Mouse (Mus musculus): ENCODE data around the gene Hps1. TPM values are rescaled to one million over a fixed set of nuclear protein-coding genes. Genes with fewer than 3 reads are reported as not detected.

The Hps1 gene
- polyA plus RNA-seq, 1 experiment from 2014 or later = 11.0 TPM

DNA sequence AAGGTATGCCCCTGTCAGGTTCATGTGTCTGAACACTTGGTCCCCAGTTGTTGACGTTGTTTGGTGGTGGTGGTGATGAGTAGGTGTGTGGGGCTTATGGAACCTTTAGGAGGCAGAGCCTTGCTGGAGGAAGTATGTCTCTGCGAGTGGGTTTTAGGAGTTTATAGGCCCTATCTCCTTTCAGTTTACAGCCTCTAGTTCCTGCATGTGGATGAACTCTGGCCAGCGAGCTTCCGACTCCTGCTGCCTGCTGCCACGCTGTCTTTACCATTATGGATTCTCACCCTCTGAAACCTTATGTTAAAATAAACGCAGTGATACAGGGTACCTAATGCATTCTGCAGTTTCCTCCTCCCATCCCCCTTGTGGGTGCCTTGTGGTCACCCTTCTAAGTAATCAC, 40.0 kb downstream of the Hps1 start:
- no peak overlapping the region for H3K27ac ChIP-seq (replicated peaks)
- no peaks in the 10 kb centered on the region for H3K27me3 ChIP-seq (ENCODE audit: control insufficient read depth, insufficient read depth, low read length)
- H3K9me3 ChIP-seq (ENCODE audit: control insufficient read depth, low read length) = no peaks in the 10 kb centered on the region
- H3K36me3 ChIP-seq (ENCODE audit: control insufficient read depth, insufficient read depth, low read length) = no peaks in the 10 kb centered on the region
- H3K4me1 ChIP-seq (replicated peaks; ENCODE audit: control insufficient read depth, insufficient read depth) = no peaks in the 10 kb centered on the region
- H3K4me3 ChIP-seq (ENCODE audit: low read depth, low read length) = no peak overlapping the region
- 85% methylated on average over 6 of the region's 6 CpGs for WGBS
- H3K9ac ChIP-seq (ENCODE audit: low read length) = no peak overlapping the region
- H3K4me2 ChIP-seq (replicated peaks; ENCODE audit: low read depth) = no peak overlapping the region
- TF ChIP-seq CTCF (IDR thresholded peaks at IDR 0.05; ENCODE audit: low read depth) = no peak
- no peak for TF ChIP-seq EP300 (optimal IDR thresholded peaks at IDR 0.05)
- DNase-seq (ENCODE audit: low spot score) (no peak), ATAC-seq (ENCODE audit: low FRiP score, low TSS enrichment) (no peak)

DNA sequence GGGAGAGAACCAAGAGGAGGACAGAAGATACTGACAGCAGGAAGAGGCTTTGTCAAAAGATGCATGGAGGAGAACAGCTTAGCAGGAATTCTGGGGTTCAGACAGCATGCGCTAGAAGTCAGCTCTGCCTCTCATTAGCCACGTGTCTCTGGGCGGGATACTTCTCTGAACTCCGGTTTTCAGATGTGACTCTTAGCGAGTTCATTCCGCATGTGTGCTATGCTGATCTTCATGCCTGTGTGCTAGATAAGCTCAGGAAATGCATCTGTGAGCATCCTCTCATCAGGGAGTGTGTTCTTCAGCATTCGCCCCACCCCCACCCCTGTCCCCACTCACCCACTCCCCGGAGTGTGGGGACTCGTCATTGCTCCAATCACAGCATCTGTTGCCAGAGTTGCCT, 42.0 kb downstream of the Hps1 start:
- Histone ChIP-seq H3K27me3 (ENCODE audit: control insufficient read depth, insufficient read depth, low read length) (no peaks in the 10 kb centered on the region), H3K9ac (ENCODE audit: low read length) (no peak overlapping the region), H3K27ac (replicated peaks) (no peak overlapping the region), H3K9me3 (ENCODE audit: control insufficient read depth, low read length) (no peaks in the 10 kb centered on the region), H3K36me3 (ENCODE audit: control insufficient read depth, insufficient read depth, low read length) (no peaks in the 10 kb centered on the region), H3K4me2 (replicated peaks; ENCODE audit: low read depth) (no peak overlapping the region), H3K4me3 (ENCODE audit: low read depth, low read length) (no peak overlapping the region), H3K4me1 (replicated peaks; ENCODE audit: control insufficient read depth, insufficient read depth) (no peaks in the 10 kb centered on the region)
- 80% methylated on average over 9 of the region's 9 CpGs for WGBS
- TF ChIP-seq CTCF (IDR thresholded peaks at IDR 0.05; ENCODE audit: low read depth) (no peak), EP300 (optimal IDR thresholded peaks at IDR 0.05) (no peak)
- DNase-seq (ENCODE audit: low spot score) (no peak), ATAC-seq (ENCODE audit: low FRiP score, low TSS enrichment) (no peak)

DNA sequence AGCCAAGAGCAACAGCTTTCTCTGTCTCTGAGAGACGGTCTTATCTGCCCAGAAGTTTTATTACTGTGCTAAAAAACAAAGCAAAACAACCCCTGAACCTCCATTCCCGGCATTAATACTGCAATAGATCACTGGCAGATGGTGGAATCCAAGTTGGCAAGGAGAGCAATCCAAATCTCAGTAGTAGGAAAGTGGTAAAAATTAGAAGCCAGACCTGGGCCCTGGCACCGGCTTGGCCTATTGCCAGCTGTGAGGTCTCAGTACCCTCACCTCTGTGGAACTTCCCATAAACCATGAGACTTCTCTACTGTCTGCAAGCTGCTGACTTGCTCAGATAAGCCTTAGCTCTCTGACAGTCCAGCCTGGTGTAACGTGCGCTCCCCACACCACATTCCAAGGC, 44.8 kb downstream of the Hps1 start:
- Histone ChIP-seq H3K4me3 (ENCODE audit: low read depth, low read length) (no peak overlapping the region), H3K4me1 (replicated peaks; ENCODE audit: control insufficient read depth, insufficient read depth) (no peaks in the 10 kb centered on the region), H3K9me3 (ENCODE audit: control insufficient read depth, low read length) (no peaks in the 10 kb centered on the region), H3K36me3 (ENCODE audit: control insufficient read depth, insufficient read depth, low read length) (no peaks in the 10 kb centered on the region), H3K27me3 (ENCODE audit: control insufficient read depth, insufficient read depth, low read length) (no peaks in the 10 kb centered on the region), H3K27ac (replicated peaks) (no peak overlapping the region), H3K9ac (ENCODE audit: low read length) (no peak overlapping the region), H3K4me2 (replicated peaks; ENCODE audit: low read depth) (no peak overlapping the region)
- TF ChIP-seq EP300 (optimal IDR thresholded peaks at IDR 0.05) (no peak), CTCF (IDR thresholded peaks at IDR 0.05; ENCODE audit: low read depth) (no peak)
- 68% methylated on average over 5 of the region's 5 CpGs for WGBS
- DNase-seq (ENCODE audit: low spot score) (no peak), ATAC-seq (ENCODE audit: low FRiP score, low TSS enrichment) (no peak)

DNA sequence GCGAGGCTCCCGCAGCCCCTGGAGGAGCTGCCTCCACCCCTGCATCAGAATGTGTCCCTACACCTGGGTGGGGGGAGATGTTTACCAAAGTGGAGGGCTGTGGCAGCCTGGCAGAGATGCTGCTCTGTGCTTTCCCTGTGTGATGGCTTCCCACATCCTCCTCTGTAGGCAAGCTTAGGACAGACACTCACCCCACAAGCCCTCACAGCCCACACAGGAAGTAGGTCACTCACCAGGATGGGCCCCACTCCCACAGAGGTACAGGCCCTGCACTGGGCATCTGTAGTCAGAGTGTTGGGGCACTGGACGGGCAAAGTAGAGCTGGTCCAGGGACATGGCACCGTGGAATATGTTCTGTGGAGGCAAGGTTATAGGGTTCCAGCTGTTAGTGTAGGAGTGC, 52.4 kb downstream of the Hps1 start:
- Histone ChIP-seq H3K36me3 (ENCODE audit: control insufficient read depth, insufficient read depth, low read length) (no peaks in the 10 kb centered on the region), H3K9me3 (ENCODE audit: control insufficient read depth, low read length) (no peaks in the 10 kb centered on the region), H3K27ac (replicated peaks) (no peak overlapping the region), H3K27me3 (ENCODE audit: control insufficient read depth, insufficient read depth, low read length) (no peaks in the 10 kb centered on the region), H3K4me2 (replicated peaks; ENCODE audit: low read depth) (no peak overlapping the region), H3K4me3 (ENCODE audit: low read depth, low read length) (no peak overlapping the region), H3K4me1 (replicated peaks; ENCODE audit: control insufficient read depth, insufficient read depth) (no peaks in the 10 kb centered on the region), H3K9ac (ENCODE audit: low read length) (no peak overlapping the region)
- no peak for DNase-seq (ENCODE audit: low spot score)
- TF ChIP-seq EP300 (optimal IDR thresholded peaks at IDR 0.05) (no peak), CTCF (IDR thresholded peaks at IDR 0.05; ENCODE audit: low read depth) (no peak)
- no peak for ATAC-seq (ENCODE audit: low FRiP score, low TSS enrichment)
- 80% methylated on average over 4 of the region's 4 CpGs for whole genome bisulfite sequencing

DNA sequence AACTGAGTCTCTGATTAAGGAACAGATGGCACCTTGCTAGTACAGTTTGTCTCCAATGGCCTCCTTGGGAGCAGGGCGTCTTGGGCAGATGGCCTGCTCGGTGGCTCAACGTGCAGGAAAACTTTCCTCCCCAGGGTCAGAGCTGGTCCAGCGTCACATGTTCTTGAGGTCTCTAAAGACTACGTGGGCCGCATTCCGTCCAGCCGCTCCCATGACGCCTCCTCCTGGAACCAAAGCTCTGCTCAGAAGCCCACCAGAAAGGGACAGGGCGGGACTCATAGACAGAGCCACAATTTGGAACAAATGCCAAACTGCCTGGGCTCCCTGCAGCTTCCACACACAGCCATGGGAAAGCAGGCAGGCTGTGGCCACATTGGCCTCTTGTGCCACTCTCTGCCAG, 53.0 kb downstream of the Hps1 start:
- H3K4me1 ChIP-seq (replicated peaks; ENCODE audit: control insufficient read depth, insufficient read depth) = no peaks in the 10 kb centered on the region
- WGBS = 91% methylated on average over 10 of the region's 10 CpGs
- ATAC-seq (ENCODE audit: low FRiP score, low TSS enrichment) = no peak
- no peak overlapping the region for H3K4me2 ChIP-seq (replicated peaks; ENCODE audit: low read depth)
- TF ChIP-seq EP300 (optimal IDR thresholded peaks at IDR 0.05) = no peak
- no peak for TF ChIP-seq CTCF (IDR thresholded peaks at IDR 0.05; ENCODE audit: low read depth)
- DNase-seq (ENCODE audit: low spot score) = no peak
- H3K36me3 ChIP-seq (ENCODE audit: control insufficient read depth, insufficient read depth, low read length) = no peaks in the 10 kb centered on the region
- H3K9me3 ChIP-seq (ENCODE audit: control insufficient read depth, low read length) = no peaks in the 10 kb centered on the region
- no peak overlapping the region for H3K4me3 ChIP-seq (ENCODE audit: low read depth, low read length)
- no peaks in the 10 kb centered on the region for H3K27me3 ChIP-seq (ENCODE audit: control insufficient read depth, insufficient read depth, low read length)
- H3K27ac ChIP-seq (replicated peaks) = no peak overlapping the region
- no peak overlapping the region for H3K9ac ChIP-seq (ENCODE audit: low read length)

DNA sequence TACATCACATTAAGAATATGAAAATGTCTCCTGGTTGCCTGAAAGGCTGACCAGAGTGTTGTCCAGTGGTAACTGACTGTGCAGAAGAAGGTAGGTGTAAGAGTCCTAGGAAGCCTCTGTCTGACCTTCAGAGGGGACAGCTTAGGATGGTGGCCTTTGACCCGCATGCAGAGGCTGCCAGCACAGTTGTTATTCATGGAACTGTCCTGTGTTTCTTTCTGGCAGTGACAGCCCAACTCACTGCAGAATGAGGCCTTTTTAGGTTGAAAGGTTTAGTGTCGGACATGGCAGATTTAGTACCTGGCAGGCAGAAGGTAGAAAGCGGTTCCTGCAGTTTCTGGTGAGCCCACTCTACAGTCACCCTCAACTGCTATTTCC, 53.8 kb downstream of the Hps1 start:
- no peaks in the 10 kb centered on the region for H3K36me3 ChIP-seq (ENCODE audit: control insufficient read depth, insufficient read depth, low read length)
- no peak overlapping the region for H3K9ac ChIP-seq (ENCODE audit: low read length)
- no peak overlapping the region for H3K4me2 ChIP-seq (replicated peaks; ENCODE audit: low read depth)
- no peak for TF ChIP-seq CTCF (IDR thresholded peaks at IDR 0.05; ENCODE audit: low read depth)
- TF ChIP-seq EP300 (optimal IDR thresholded peaks at IDR 0.05) = no peak
- no peaks in the 10 kb centered on the region for H3K4me1 ChIP-seq (replicated peaks; ENCODE audit: control insufficient read depth, insufficient read depth)
- no peaks in the 10 kb centered on the region for H3K27me3 ChIP-seq (ENCODE audit: control insufficient read depth, insufficient read depth, low read length)
- DNase-seq (ENCODE audit: low spot score) (no peak), ATAC-seq (ENCODE audit: low FRiP score, low TSS enrichment) (no peak)
- H3K9me3 ChIP-seq (ENCODE audit: control insufficient read depth, low read length) = no peaks in the 10 kb centered on the region
- H3K4me3 ChIP-seq (ENCODE audit: low read depth, low read length) = no peak overlapping the region
- 81% methylated on average over 3 of the region's 3 CpGs for WGBS
- H3K27ac ChIP-seq (replicated peaks) = no peak overlapping the region

Measured in stomach, postnatal 0 days (tissue).